Mouse (Mus musculus) cerebellum, adult 11-12 months (tissue): ENCODE results near the gene Cwc25.
"Not testable (repeated sequence)": the region's sequence is repeated elsewhere in the genome, so short reads cannot be mapped to it uniquely, and the experiment has no call there.

Experiments
- DNase-seq: peaks from one replicate; pipeline ENCODE4 v3.0.0; 2022

The Cwc25 gene

DNA sequence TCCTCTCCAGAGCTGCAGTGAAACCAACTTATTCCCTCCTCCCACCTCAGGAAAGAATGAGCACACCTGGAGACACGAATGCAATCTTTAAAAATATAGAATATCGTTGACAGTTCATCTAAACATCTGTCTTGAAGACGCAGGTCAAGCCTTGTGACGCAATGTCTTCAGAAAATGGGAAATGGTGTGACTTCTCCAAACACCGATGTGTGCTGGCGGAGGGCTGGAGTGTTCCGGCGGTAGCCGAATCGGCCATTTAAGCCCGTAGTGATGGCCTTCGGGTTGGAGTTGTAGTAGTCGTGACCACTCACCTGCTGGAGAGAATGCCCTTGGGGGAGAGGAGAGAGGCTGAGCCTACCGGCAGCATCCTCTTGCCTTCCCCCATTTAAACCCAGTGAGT is 5.1 kb upstream of the Cwc25 start:
- no peak for DNase-seq

DNA sequence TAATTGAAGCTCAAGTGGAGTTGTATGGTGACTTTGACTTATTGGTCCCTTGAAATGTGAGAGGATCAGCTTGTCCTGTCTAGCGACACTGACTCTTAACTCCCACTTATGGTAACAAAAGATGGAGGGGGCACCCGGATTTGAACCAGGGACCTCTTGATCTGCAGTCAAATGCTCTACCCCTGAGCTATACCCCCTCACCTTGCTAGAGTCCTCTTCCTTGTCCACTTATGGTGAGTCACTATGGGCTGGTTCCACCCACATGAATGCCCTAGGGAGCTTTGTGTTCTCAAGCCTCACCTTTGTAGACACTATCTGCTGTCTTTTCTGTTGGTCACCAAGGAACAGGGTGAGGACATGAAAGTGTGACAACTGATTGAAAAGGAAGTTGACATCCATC is 3.3 kb upstream of the Cwc25 start:
- DNase-seq, result no peak

DNA sequence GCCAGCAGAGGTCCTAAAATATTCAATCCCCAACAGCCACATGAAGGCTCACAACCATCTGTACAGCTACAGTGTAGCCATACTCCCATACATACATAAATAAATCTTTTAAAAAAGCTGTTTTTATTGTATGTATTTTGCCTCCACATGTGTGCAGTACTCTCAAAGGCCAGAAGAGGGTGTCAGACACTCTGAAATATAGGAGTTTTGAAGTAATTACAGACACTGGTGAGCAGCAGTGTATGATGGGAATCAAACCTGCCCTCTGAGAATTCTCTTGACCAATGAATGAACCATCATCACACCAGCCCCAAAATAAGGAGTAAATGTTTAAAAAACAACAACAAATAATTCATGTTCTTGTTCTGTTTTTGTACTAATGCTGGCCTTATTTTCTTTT is 4.7 kb downstream of the Cwc25 start:
- no peak for DNase-seq

DNA sequence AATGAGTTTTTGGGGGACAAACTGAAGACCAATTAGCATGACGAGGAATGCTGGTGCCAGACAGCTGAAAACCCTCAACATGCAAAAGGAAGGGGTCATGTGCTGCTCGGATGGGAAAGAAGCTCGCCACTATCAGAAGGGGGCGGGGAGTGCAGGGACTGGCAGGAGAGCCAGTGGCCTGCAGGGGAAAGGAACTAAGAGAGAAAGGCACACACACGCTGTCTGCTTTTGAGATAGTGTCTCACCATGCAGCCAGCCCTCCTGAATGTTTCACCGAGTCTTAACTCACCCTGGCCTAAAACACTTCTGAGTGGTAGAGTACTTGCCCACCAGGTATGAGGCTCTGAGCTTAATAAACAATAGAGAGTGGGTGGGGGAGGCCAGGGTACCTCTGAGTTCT is 7.4 kb downstream of the Cwc25 start:
- DNase-seq, result no peak

DNA sequence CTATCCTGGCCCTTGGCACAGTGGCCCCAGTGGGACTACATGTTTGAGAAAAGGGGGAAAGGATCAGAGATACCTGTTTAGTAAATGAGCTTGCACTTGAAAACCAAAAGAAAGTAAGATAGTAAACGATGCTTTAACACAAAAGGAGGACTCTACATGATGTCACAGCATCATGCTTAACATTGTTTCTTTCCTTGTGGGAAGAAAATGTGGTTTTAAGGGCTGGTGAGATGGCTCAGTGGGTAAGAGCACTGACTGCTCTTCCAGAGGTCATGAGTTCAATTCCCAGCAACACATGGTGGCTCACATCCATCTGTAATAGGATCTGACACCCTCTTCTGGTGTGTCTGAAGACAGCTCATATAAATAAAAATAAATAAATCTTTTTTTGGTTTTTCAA is 8.2 kb downstream of the Cwc25 start:
- DNase-seq, result no peak

DNA sequence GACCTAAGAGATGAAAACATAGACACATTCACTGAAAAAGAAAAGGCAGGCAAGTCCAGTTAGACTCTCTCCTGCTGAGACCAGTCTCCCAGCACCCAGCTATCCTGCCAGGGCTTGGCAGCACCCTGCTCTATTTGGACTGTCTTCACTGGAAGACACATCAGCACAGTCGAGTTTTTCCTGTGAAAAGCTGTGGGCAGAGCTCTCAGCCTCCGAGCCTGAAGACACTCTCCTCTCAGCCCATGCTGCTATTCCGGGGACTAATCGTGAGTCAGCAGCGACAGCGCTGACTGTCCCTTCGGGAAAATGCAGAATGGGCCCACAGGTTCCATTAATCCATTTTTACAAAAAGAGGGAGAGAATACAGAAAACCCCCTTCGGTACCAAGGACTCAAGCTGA is 13.1 kb downstream of the Cwc25 start:
- DNase-seq, result no peak

DNA sequence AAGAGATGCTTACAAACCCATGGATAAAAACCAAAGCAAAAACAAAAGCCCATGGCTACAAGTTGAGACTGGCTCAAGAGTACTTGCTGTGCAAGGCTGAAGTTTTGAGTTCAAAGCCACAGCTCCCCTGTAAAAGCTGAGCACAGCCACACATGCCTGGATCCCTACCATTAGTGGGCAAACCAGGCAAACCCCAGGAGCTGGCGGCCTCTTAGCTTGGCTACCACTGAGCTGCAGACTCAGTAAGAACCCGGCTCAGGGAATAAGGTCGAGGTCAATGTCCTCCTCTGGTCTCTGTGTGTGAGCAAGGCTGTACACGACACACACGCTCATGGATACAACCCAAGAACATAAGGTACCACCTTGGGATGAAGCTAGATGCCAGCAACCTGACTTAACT is 17.9 kb downstream of the Cwc25 start:
- no peak for DNase-seq

DNA sequence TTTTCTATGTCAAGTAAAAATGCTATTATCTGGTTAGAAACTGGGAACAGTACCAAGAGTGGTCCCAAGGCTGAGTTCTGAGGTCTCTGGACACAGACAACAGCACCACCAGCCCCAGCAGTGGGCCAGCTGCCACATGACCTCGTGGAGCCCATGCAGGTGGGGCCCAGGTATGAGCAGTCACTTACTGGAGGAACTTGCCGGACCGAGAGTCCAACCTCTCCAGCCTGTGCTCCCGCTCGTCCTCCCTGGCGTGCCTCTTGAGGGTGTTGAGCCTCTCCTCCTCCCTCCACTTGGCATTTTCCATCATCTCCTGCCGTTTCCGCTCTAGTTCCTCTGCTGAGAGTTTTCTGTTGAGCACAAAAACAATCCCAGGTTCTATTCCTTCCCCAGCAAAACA is 18.6 kb downstream of the Cwc25 start:
- DNase-seq, result peak; percentile 56

DNA sequence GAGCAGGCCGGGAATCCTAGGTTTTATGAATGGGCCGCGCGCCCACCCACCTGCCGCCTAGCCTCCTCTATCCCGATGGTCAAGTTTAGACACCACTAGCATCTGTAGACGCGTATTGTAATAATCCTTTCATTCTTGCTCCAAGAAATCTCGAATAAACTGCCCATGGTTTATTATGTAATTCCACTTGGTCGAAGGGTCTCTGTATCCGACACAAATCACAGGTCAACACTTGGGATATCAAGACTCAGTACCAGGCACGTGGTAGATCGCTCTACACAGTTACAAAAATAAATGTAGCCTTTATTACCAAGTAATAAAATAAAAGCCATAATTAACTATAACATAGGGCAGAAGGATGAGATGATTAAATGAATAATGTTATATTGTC is 21.0 kb downstream of the Cwc25 start:
- no peak for DNase-seq

DNA sequence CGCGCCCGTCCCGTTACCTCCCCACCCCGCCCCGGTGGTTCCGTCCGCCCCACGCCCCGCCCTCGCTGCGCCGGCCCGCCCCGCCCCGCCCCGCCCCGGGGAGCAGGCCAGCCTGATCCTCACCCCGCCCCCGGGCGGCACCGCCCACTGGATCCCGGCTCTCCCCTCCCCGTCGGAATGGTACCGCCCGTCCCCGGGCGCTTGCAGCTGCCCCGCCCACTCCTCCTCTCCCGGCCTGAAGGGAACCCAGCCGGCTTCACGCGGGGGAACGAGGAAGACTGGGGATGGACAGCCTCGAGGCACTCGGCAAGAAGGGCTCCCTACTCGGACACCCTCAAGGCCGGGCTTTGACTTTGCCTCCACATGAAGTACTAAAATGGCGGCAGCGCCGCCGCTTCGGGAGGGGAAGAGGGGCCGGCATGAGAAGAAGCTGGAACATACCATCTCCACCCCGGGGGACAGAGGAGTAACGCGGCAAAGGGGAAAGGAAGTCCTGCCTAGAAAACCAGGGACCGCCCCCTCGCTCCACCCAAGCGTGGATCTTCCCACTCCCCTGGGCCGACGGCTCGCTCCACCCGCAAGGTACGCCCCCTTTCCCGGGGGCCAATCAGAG is 21.5 kb downstream of the Cwc25 start:
- peak; percentile 99 for DNase-seq

DNA sequence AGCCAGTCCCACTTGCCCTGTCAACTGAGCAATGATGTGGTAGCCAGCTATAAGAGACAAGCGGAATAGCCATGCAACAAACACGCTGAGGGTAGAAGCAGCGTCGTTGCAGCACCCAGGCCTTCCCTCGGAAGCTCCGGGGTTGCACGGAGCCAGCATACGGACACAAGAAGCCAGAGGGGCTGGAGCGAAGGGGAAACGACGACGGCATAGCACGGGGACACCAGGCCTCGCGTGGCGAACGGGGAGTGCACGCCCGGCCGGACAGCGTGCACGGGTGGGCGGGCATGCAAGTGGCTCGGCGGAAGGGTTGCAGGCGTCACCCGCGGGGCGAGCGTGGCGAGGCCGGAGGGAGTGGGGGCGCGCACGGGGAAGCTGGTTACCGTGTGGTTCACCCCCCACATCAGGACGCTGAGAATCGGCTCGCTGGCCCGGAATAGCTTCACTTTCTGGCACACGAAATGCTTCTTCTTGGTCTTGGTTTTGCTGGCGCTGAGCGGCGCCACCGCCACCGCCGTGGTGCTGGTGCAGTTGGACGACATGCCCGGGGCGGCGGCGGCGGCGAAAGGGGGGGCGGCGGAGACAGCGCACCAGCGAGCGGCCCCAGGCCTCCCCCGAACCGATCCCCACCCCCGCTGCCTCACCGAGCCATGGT is 22.2 kb downstream of the Cwc25 start, which contains the start of gene Pip4k2b:
Pip4k2b (minus strand) TSS at position 642 of the 655 bp plus-strand sequence.
- DNase-seq, result no peak

DNA sequence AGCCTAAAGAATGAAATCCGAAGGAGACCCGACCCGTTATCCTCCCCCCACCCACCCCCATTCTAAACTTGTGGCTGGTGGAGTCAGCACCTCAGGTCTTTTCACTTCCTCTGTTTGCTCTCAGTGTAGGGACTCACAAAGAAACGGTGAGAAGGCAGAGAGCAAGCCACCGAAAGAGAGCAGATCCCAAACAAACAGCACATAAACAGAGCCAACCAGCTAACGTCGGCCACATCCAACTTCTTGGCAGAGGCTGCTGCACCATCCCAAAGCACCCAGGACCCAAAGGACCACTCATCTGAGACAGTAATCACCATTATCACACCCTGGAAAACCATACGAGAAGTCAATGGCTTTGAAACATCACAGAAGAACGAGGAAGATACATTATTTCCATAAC is 22.9 kb downstream of the Cwc25 start:
- DNase-seq, result no peak

DNA sequence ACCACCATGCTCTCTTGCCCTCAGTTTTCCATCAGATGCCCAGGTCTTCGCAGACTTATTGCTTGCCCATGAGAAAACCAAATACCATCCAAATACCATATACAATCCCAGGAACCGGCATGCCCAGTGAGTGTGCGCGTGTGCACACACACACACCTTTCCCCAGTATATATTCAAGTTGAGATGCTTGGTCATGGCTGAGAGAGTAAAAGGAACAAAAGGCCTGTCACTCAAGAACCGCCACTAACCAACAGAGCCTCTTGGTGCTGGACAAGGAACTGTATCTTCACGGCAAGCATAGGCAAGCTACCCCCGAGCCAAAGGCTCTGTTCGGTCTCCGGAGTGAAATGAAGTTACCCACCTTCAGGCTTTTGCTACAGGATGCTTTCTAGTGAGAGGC is 23.8 kb downstream of the Cwc25 start:
- DNase-seq, result no peak

DNA sequence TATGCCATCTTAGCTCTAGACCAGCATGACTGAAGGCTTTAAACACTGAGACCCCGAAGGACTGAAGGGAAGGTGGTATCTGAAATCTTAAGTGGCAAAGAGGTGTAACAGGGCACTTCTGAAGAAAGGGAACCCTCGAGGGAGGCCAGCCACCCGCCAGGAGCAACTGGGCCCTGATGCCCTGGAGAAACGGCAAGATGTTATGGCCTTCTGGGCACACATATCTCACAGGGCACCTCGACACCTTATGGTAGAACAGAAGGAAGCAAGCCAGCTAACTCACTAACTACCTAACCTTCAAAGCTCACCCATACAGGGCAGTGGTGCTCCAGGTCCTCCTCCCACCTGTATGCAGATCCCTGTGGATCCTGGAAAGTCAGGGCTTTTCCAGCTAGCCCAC is 24.2 kb downstream of the Cwc25 start:
- no peak for DNase-seq

DNA sequence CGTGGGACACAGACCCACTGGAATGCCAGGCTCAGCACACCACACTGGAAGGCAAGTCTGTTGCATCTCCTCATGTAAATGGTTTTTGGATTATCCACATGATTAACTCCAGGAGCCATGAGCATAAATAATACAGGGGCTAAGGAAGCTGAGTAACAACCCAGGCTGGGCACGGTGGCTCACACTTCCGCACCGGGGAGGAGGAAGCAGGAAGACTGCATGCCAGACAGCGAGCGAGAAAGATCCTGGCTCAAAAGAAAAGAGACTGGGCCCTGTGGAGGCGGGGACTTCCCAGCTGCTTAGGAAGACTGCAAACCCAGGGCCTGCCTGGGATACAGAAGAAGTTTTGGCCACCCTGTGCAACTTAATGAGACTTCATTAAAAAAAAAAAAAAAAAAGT is 26.2 kb downstream of the Cwc25 start:
- no peak for DNase-seq

DNA sequence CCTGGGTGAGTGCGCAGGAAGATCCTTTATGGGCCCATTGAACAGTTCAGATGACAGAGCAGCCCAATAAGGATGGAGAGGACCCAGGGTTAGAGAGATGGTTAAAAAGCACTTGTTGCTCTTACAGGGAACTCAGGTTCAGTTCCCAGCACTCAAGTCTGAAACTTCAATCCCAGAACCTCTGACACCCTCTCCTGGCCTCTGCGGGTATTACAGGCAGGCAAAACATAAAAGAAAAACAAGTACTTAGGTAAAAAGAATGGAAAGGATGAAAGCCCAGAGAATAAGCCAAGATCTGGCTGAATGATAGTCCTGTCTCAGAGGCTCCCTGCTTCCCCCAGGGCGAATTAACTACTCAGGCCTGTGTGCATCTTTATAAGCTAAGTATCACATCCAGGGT is 27.2 kb downstream of the Cwc25 start:
- DNase-seq, result no peak

DNA sequence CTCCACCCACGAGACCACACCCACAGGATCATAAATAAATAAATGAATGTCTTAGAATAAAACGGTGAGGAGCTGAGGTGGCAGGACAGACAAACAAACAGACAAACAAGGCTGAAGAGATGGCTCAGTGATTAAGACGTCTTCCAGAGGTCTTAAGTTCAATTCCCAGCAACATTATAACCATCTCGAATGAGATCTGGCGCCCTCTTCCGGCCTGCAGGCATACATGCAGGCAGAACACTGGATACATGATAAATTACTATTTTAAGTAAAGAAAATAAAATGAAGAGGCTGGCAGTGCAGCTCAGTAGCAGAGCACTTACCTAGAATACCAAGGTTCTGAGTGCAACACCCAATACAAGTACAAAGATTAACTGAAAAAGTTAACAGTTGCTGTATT is 27.7 kb downstream of the Cwc25 start:
- DNase-seq, result no peak

DNA sequence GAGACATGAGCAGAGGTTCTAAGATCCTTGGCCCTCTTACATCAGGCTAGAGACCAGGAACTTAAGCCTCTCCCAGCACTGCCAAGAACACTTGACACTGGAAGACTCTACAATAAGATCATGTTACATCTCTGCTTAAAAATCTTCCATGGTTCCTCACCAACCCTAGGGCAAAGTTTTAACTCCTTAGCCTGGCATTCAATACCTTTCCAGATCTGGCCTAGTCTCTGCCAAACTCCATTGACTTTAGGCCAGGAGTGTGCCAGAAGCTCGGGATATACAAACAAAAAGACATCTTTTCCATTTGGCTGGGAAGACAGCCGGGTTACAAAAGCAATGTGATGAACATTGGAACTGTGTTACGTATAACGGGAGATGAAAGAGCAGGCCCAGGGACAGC is 28.8 kb downstream of the Cwc25 start:
- no peak for DNase-seq

DNA sequence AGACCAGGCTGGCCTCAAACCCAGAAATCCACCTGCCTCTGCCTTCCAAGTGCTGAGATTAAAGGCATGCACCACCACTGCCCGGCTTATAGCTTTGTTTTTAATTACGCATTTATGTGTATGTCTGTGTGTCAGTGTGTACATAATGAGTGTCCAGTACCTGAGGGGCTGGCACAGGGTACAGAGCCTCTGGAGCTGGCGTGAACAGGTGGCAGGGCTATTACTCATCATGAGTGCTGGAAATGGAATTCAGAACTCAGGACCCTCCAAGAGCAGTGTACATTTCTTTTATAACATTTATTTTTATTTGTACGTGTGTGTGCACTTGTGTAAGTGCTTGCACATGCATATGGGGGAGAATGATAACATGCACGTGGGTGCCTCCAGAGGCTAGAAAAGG is 29.7 kb downstream of the Cwc25 start:
- no peak for DNase-seq

DNA sequence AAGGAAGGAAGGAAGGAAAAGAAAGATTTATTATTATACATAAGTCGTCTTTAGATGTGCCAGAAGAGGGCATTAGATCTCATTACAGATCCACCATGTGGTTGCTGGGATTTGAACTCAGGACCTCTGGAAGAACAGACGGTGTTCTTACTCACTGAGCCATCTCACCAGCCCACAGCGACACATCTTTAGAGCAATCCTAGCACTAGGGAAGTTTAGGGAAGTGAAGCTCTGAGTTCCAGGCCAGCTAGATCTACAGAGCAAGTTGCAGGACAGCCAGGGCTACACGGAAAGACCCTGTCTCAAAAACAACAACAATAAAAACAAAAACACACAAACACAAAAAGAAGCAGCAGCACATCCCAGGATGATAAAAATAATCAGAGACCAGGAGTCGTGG is 31.5 kb downstream of the Cwc25 start:
- DNase-seq, result not testable (repeated sequence)

DNA sequence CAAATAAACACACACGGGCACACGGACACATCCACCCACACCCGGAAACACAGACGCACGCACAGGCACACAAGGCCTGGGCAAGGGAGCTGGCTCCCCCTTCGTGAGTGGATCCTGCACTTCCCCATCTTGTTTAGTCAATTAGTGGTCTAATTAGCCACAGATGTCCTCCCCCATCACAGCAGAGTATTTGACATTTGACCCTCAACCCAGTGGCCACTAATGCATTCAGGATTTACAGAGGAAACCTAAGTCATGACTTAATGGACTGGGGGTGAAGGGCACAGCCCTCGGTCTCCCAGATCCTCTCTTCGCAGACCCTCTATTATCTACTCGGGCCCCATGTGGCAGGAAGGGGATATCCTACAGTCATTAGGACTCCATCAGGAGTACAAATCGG is 32.7 kb downstream of the Cwc25 start:
- DNase-seq, result no peak

DNA sequence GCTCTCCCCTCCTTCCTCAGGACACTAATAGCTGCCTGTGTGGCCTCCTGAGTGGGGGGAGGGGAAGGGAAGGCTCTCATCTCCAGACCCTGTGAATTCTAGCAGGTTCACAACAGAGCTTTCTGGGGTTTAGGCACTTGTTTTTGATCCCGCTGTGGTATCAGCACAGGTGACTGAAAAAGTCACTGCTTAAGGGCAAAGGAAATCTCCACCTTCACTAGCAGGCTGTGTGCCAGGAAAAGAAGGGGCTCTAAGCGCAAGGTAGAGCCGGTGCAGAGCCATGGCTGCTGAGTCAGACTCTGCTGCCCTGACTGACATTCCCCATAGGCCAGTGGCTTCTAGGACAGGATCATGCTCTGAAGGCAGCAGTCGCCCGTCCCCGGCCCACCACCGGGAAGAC is 37.6 kb downstream of the Cwc25 start:
- DNase-seq, result no peak

DNA sequence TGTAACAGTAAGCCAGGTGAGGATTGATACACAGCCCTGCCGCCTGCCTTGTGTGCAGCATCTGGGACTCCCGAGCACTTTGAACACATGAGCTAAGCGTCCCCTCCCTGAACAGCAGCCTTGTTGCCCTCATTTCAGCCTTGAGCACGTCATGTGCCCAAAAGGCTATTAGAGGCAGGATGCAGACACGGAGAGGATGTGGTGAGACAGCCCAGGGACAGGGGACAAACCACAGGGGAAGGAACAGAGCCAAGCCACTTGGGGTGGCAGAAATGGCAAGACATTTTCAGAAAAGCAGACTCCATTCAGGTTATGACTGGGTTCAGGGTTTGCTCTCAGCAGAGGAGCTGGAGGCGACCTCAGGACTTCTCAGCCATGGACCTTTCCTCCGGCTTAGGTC is 38.0 kb downstream of the Cwc25 start:
- no peak for DNase-seq

DNA sequence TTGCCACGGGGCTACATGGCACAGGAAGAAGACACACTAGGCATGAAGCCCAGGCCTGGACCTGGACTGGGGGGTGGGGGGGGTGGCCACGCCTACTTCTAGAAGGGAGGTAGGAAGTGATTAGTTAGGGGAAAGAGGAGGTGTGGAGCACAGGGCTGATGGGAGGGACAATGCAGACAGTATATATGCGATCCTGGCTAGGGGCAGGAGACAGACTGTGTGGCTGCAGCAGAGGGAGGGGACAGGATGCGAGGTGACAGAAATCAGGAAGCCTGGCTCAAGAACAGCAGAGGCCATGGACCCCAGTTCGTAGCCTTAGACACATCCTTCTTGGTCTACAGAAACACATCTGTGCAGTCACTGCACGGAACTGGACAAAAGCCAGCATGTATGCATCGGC is 42.6 kb downstream of the Cwc25 start:
- DNase-seq, result no peak

DNA sequence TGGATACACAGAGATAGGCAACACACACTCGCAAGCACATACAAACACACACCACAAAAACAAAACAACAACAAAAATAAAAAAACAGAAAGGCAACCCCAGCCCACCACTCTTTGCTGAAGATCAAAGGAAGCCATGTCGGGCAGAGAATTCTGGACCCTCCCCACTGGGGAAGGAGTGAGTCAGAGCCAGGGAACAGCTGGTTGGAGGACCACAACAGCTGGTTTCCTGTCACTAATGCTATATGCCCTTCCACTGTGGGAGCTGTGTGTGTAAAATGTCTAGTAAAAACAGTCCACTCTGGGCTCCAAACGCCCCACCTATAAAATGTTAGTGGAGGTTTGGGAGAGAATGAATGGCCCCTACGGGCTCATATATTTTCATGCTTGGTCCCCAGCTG is 45.0 kb downstream of the Cwc25 start:
- DNase-seq, result no peak
